Mouse (Mus musculus) bone marrow macrophage, adult 2 months (primary cell): ENCODE results near the gene H2afy. TPM values are rescaled to one million over a fixed set of nuclear protein-coding genes. Genes with fewer than 3 reads are reported as not detected.

Experiments used
- H3K27ac ChIP-seq: 2 replicates; pipeline ENCODE4 v1.5.1; 2012; ENCODE audit warnings: low read depth, low read length; ENCODE audit not compliant: insufficient read depth
- H3K4me1 ChIP-seq: 2 replicates; pipeline ENCODE4 v1.6.1; 2012; ENCODE audit warnings: low read length; ENCODE audit not compliant: control insufficient read depth, insufficient read depth
- H3K4me3 ChIP-seq: 2 replicates; pipeline ENCODE4 v1.5.1; 2012; ENCODE audit warnings: mild to moderate bottlenecking, low read length, moderate library complexity; ENCODE audit not compliant: insufficient read depth
- CTCF ChIP-seq: IDR thresholded peaks from 2 replicates; pipeline ENCODE4 v1.5.1; 2012; ENCODE audit warnings: low read depth, mild to moderate bottlenecking, low read length, moderate library complexity
- POLR2A ChIP-seq: IDR thresholded peaks from 2 replicates; pipeline ENCODE4 v1.6.1; 2012; ENCODE audit warnings: mild to moderate bottlenecking, low read depth, low read length, borderline replicate concordance
- polyA plus RNA-seq: library from polyadenylated mRNA; stranded (reverse); fragments of >200 nt; gene quantifications from 2 replicates; pipeline ENCODE4 v1.2.4, GENCODE M21; 2012; ENCODE audit not compliant: missing spikeins, insufficient read depth, insufficient read length

Gene H2afy
- polyA plus RNA-seq, 1 experiment = 179 TPM

- Histone ChIP-seq H3K4me1 (peaks cover 3% of the 10 kb centered on the region; the same call in 1 of the 2 replicates), H3K4me3 (no peak overlapping the region), H3K27ac (no peak overlapping the region)
- no peak for TF ChIP-seq POLR2A
- TF ChIP-seq CTCF = no peak
Measured at GRCm38 (mm10) chr13:56112496-56112895, 23.7 kb downstream of the H2afy start.

- Histone ChIP-seq H3K4me3 (no peak overlapping the region), H3K4me1 (peaks cover 3% of the 10 kb centered on the region; the same call in 1 of the 2 replicates), H3K27ac (no peak overlapping the region)
- no peak for TF ChIP-seq CTCF
- TF ChIP-seq POLR2A = no peak
Measured at GRCm38 (mm10) chr13:56111601-56112000, 24.6 kb downstream of the H2afy start.

DNA sequence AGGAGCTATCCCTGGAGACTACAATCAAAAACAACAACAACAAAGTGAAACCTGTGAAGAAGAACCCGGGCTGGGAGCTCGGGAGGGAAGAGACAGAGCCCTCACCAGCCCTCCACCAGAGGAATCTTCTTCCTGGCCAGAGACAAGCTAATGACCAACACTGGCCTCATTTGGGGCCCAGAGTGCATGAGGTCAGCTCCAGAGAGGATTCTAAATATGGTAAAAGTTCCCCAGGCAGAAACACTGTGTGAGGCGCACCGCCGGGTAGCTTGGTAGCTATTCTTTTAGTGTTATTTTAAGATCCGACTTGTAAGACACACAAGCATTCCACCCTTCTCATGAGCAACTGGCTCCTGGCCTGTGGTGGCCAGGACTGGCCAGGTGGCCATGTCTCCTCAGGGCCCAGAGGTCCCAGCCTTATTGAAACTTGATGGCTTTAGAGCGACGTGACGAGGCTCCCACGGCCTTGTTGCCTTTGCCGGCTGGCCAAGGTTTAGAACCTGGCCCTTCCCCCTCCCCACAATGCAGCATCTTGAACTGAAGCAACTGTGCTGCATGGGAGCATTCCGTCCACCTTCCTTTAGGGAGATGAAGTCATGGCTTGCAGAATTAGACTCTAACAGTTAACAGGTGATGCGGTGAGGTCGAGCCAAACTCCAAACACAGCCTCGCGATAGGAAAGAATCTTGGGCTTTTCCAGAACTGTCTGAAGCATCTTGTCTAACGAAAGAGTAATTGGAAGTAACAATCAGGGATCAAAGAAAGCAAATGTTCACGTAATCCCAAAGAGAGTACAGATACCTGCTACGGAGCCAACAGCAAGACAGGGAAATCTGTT lies 25.2 kb downstream of the H2afy start:
- Histone ChIP-seq H3K4me1 (no peaks in the 10 kb centered on the region), H3K4me3 (no peak overlapping the region), H3K27ac (no peak overlapping the region)
- TF ChIP-seq POLR2A (no peak), CTCF (no peak)

- TF ChIP-seq CTCF (no peak), POLR2A (no peak)
Measured at GRCm38 (mm10) chr13:56109703-56110102, 26.5 kb downstream of the H2afy start.

GRCm38 (mm10) chr13:56108849-56109519 lies 27.2 kb downstream of the H2afy start:
- H3K4me3 ChIP-seq = no peak overlapping the region
- TF ChIP-seq POLR2A (no peak), CTCF (no peak)
- no peak overlapping the region for H3K27ac ChIP-seq
- H3K4me1 ChIP-seq = no peaks in the 10 kb centered on the region

More at GRCm38 (mm10) chr13:56109703-56110102, 26.5 kb downstream of the H2afy start:
- Histone ChIP-seq H3K27ac (no peak overlapping the region), H3K4me3 (no peak overlapping the region), H3K4me1 (no peaks in the 10 kb centered on the region)

GRCm38 (mm10) chr13:56104971-56105391 lies 31.2 kb downstream of the H2afy start:
- H3K4me3 ChIP-seq = no peak overlapping the region
- H3K27ac ChIP-seq = no peak overlapping the region
- TF ChIP-seq POLR2A = no peak
- no peak for TF ChIP-seq CTCF
- H3K4me1 ChIP-seq = no peaks in the 10 kb centered on the region

GRCm38 (mm10) chr13:56103796-56104746 lies 32.1 kb downstream of the H2afy start:
- TF ChIP-seq CTCF (no peak), POLR2A (no peak)
- Histone ChIP-seq H3K4me1 (no peaks in the 10 kb centered on the region), H3K27ac (no peak overlapping the region), H3K4me3 (no peak overlapping the region)

GRCm38 (mm10) chr13:56102160-56102559 lies 34.0 kb downstream of the H2afy start:
- TF ChIP-seq CTCF = no peak
- TF ChIP-seq POLR2A = no peak
- no peak overlapping the region for H3K4me3 ChIP-seq

DNA sequence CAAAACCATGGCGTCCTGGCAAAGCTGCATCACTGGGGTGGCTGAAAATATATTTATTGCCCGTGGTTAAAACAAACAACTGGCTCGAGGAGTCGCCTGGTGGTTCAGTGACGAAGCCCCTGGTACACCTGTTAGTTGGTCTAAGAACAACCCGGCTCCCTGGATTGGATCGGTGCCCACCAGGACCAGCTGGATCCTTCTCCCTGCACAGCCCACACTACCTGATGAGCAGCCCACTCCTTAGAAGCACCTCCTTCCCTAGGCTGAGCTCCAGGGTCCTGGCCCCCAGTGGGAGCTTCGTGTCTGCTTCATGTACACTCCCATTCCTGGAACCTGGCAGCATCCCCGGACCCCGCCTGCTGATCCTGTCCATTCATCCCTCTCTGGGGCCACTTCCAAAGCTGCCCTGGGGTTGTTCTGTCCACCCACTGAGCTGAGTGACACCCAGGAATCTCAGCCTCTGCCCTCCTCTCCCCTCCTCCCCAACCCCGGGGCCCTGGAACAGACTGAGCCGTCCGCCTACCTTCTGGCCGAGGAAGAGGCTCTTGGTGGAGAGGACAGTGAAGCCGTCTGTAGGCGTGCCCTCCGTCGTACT lies 40.5 kb downstream of the H2afy start:
- TF ChIP-seq CTCF = no peak
- TF ChIP-seq POLR2A = no peak

More at GRCm38 (mm10) chr13:56102160-56102559, 34.0 kb downstream of the H2afy start:
- Histone ChIP-seq H3K4me1 (no peaks in the 10 kb centered on the region), H3K27ac (no peak overlapping the region)

More for the DNA sequence above, 40.5 kb downstream of the H2afy start:
- H3K4me3 ChIP-seq = no peak overlapping the region
- H3K27ac ChIP-seq = no peak overlapping the region
- H3K4me1 ChIP-seq = no peaks in the 10 kb centered on the region
